Mouse (Mus musculus) thymus, adult 2 months (tissue): ENCODE results near the gene Cbfa2t3.

Experiments
- CTCF ChIP-seq: fragments of 200-500 bp; IDR thresholded peaks from 2 replicates; pipeline ENCODE4 v1.5.1; 2012; ENCODE audit warnings: mild to moderate bottlenecking, control low read depth, low read length, moderate library complexity, borderline replicate concordance; ENCODE audit not compliant: control insufficient read depth, poor library complexity, insufficient read depth; ENCODE audit errors: extremely low read depth
- POLR2A ChIP-seq: fragments of 200-500 bp; IDR thresholded peaks from 2 replicates; pipeline ENCODE4 v1.6.1; 2012; ENCODE audit warnings: mild to moderate bottlenecking, low read length, control low read depth, moderate library complexity; ENCODE audit not compliant: control insufficient read depth, poor library complexity, insufficient read depth; ENCODE audit errors: extremely low read depth

GRCm38 (mm10) chr8:122674999-122675398 lies 23.9 kb downstream of the Cbfa2t3 start:
- TF ChIP-seq CTCF (no peak), POLR2A (no peak)
